In the genomic region with DNA sequence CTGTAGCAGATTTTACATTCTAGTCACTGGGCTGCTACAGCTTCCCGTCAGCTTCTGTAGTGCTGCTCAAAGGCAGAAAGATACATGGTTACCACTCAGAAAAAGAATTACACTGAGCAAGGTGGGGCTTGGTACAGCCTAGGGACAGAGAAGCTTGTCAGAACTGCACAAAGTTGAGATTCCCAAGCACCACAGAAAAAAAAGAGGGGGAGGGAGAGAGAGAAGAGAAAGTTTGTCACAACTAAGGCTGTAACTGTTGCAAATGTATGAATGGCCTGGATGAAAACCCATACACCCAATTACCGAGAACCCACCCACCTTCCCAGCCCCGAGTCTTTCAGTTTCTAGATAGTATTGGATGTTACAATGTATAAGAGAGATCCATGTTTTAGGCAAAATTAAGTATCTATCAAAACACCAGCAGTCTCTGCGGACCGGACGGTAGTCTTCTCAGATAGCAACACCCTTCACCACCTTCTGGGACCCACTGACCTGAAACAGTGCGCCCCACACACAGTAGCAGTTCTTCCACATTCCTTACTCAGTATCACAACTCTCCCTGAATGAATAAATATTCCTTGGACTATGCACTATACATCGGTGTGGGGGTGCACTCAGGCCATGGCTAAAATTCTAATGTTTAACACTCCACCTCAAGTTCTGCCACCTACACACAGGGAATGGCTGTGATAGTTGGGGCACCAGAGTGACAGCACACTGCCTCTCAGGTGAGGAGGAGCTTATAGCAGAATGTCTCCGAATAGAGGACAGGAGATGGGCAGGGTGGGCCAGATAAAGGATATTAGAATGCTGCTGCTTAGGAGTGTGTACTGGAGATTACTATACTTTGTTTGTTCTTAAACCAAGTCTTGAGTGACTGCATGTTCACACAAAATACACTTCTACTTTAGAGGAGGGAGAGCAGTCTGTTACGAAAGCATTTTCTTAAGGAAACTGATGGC, we compare ENCODE assay signal across 16 mouse cellular contexts. TPM values are rescaled to one million over a fixed set of nuclear protein-coding genes. Genes with fewer than 3 reads are reported as not detected.
DNase-seq lines count a peak whose midpoint lies in the region; ATAC-seq and TF ChIP-seq lines count a peak whose summit lies in the region.
"Had no signal": no experiment of that assay in that cellular context is flagged by ENCODE, and none has a peak within 500 bp of the region (broad histone marks: within the 10 kb centered on the region; RNA-seq: fewer than 3 reads in every experiment).

No protein-coding gene starts in this region.

- no peak for DNase-seq in hindbrain, embryonic 14.5 days (ENCODE audit: low spot score)
- peak; percentile 51 for DNase-seq in midbrain, embryonic 11.5 days (ENCODE audit: low spot score, missing footprints)
- DNase-seq in midbrain, embryonic 14.5 days: no peak
- DNase-seq in liver, embryonic 14.5 days (ENCODE audit: low read depth in 3 of 3, low spot score in 3 of 3): no peak
- no peak for DNase-seq in adrenal gland, postnatal 25 days
- DNase-seq: cerebellum, postnatal 14 days; forebrain, postnatal 0 days; kidney, postnatal 10 days; right cerebral cortex, adult 18-20 months; thymus, postnatal 14 days had no signal

- TF ChIP-seq CTCF in liver, embryonic 14.5 days (IDR thresholded peaks at IDR 0.05; ENCODE audit: low read depth): no peak

- H3K4me2 ChIP-seq in hindbrain, embryonic 15.5 days: no peak overlapping the region
- no peak overlapping the region for H3K4me2 ChIP-seq in hindbrain, embryonic 14.5 days (replicated peaks)
- no peak overlapping the region for H3K4me2 ChIP-seq in midbrain, embryonic 11.5 days
- no peak overlapping the region for H3K4me2 ChIP-seq in midbrain, embryonic 14.5 days (ENCODE audit: low read length)
- no peak overlapping the region for H3K4me2 ChIP-seq in liver, embryonic 14.5 days (ENCODE audit: low read depth)
- H3K4me2 ChIP-seq in forebrain, embryonic 15.5 days (replicated peaks): no peak overlapping the region
- H3K4me2 ChIP-seq: intestine, embryonic 15.5 days; limb, embryonic 12.5 days had no signal

- H3K4me3 ChIP-seq in hindbrain, embryonic 15.5 days: no peak overlapping the region
- H3K4me3 ChIP-seq in hindbrain, embryonic 14.5 days (replicated peaks; ENCODE audit: low read length): no peak overlapping the region
- no peak overlapping the region for H3K4me3 ChIP-seq in midbrain, embryonic 11.5 days (ENCODE audit: low read depth, low read length)
- no peak overlapping the region for H3K4me3 ChIP-seq in midbrain, embryonic 14.5 days (replicated peaks; ENCODE audit: low read depth, low read length)
- no peak overlapping the region for H3K4me3 ChIP-seq in liver, embryonic 14.5 days (ENCODE audit: insufficient read depth in 1 of 2, low read depth in 2 of 2, low read length in 2 of 2)
- no peak overlapping the region for H3K4me3 ChIP-seq in forebrain, embryonic 15.5 days
- H3K4me3 ChIP-seq: hindbrain, embryonic 10.5 days; intestine, embryonic 15.5 days; limb, embryonic 12.5 days; megakaryocyte, embryonic 14.5 days had no signal

- H3K4me1 ChIP-seq in hindbrain, embryonic 15.5 days (replicated peaks): peaks cover 15% of the 10 kb centered on the region
- H3K4me1 ChIP-seq in hindbrain, embryonic 14.5 days (replicated peaks; ENCODE audit: control insufficient read depth, insufficient read depth, low read length): peaks cover 11% of the 10 kb centered on the region; the same call in 1 of the 2 replicates
- H3K4me1 ChIP-seq in midbrain, embryonic 11.5 days (ENCODE audit: control insufficient read depth, insufficient read depth, low read length): no peaks in the 10 kb centered on the region; the same call in 1 of the 2 replicates
- H3K4me1 ChIP-seq in midbrain, embryonic 14.5 days (ENCODE audit: control insufficient read depth, insufficient read depth, low read length): peaks cover 3% of the 10 kb centered on the region
- peaks cover 4 to 5% of the 10 kb centered on the region in 2 experiments; a peak in 2 of 4 replicates for H3K4me1 ChIP-seq in liver, embryonic 14.5 days (replicated peaks; ENCODE audit: control insufficient read depth in 2 of 2, insufficient read depth in 2 of 2, low read length in 1 of 2)
- peaks cover 7% of the 10 kb centered on the region; the same call in 1 of the 2 replicates for H3K4me1 ChIP-seq in forebrain, embryonic 15.5 days

- peak; percentile 27; the same call in 1 of the 2 replicates for ATAC-seq in hindbrain, embryonic 15.5 days (ENCODE audit: low FRiP score, low read depth)
- no peak for ATAC-seq in hindbrain, embryonic 14.5 days (ENCODE audit: low FRiP score)
- ATAC-seq in midbrain, embryonic 11.5 days (ENCODE audit: low FRiP score): no peak
- no peak for ATAC-seq in midbrain, embryonic 14.5 days (ENCODE audit: low FRiP score, low TSS enrichment)
- ATAC-seq in liver, embryonic 14.5 days (ENCODE audit: insufficient read depth): peak; percentile 51; the same call in 1 of the 2 replicates
- ATAC-seq in forebrain, embryonic 15.5 days (replicated peaks): no peak
- ATAC-seq: forebrain, postnatal 0 days; intestine, embryonic 15.5 days had no signal

- no peak overlapping the region for H3K9ac ChIP-seq in hindbrain, embryonic 15.5 days
- no peak overlapping the region for H3K9ac ChIP-seq in hindbrain, embryonic 14.5 days
- H3K9ac ChIP-seq in midbrain, embryonic 11.5 days (ENCODE audit: low read length): no peak overlapping the region
- H3K9ac ChIP-seq in midbrain, embryonic 14.5 days (replicated peaks; ENCODE audit: low read length): no peak overlapping the region
- no peak overlapping the region for H3K9ac ChIP-seq in liver, embryonic 14.5 days (replicated peaks)
- H3K9ac ChIP-seq in forebrain, embryonic 15.5 days (replicated peaks): no peak overlapping the region
- H3K9ac ChIP-seq: forebrain, postnatal 0 days; intestine, embryonic 15.5 days; limb, embryonic 12.5 days had no signal

- no peak for TF ChIP-seq EP300 in liver, embryonic 14.5 days (IDR thresholded peaks at IDR 0.05; ENCODE audit: low read depth)

- H3K36me3 ChIP-seq in hindbrain, embryonic 15.5 days: no peaks in the 10 kb centered on the region
- no peaks in the 10 kb centered on the region for H3K36me3 ChIP-seq in hindbrain, embryonic 14.5 days (replicated peaks; ENCODE audit: control insufficient read depth, insufficient read depth)
- no peaks in the 10 kb centered on the region for H3K36me3 ChIP-seq in midbrain, embryonic 11.5 days (ENCODE audit: control insufficient read depth, insufficient read depth, low read length)
- H3K36me3 ChIP-seq in midbrain, embryonic 14.5 days (ENCODE audit: control insufficient read depth, insufficient read depth, low read length): no peaks in the 10 kb centered on the region
- no peaks in the 10 kb centered on the region for H3K36me3 ChIP-seq in liver, embryonic 14.5 days (replicated peaks; ENCODE audit: control insufficient read depth, insufficient read depth, low read depth)
- no peaks in the 10 kb centered on the region for H3K36me3 ChIP-seq in forebrain, embryonic 15.5 days
- H3K36me3 ChIP-seq: intestine, embryonic 15.5 days; limb, embryonic 12.5 days had no signal

- H3K27ac ChIP-seq in hindbrain, embryonic 15.5 days (replicated peaks): no peak overlapping the region
- no peak overlapping the region for H3K27ac ChIP-seq in hindbrain, embryonic 14.5 days
- no peak overlapping the region for H3K27ac ChIP-seq in midbrain, embryonic 11.5 days (ENCODE audit: low read depth, low read length)
- no peak overlapping the region for H3K27ac ChIP-seq in midbrain, embryonic 14.5 days (replicated peaks; ENCODE audit: low read depth, low read length)
- no peak overlapping the region for H3K27ac ChIP-seq in liver, embryonic 14.5 days
- no peak overlapping the region for H3K27ac ChIP-seq in forebrain, embryonic 15.5 days (replicated peaks)
- H3K27ac ChIP-seq: hindbrain, embryonic 10.5 days; intestine, embryonic 15.5 days; limb, embryonic 12.5 days had no signal

- 84% methylated on average over 10 of the region's 10 CpGs for WGBS in hindbrain, embryonic 15.5 days
- WGBS in hindbrain, embryonic 14.5 days: 86% methylated on average over 10 of the region's 10 CpGs
- WGBS in midbrain, embryonic 11.5 days: 92% methylated on average over 10 of the region's 10 CpGs
- 84% methylated on average over 10 of the region's 10 CpGs for WGBS in midbrain, embryonic 14.5 days
- 71% methylated on average over 10 of the region's 10 CpGs for WGBS in liver, embryonic 14.5 days (ENCODE audit: insufficient replicate concordance)
- WGBS in forebrain, embryonic 15.5 days: 84% methylated on average over 10 of the region's 10 CpGs

- H3K9me3 ChIP-seq in hindbrain, embryonic 15.5 days: no peaks in the 10 kb centered on the region
- H3K9me3 ChIP-seq in hindbrain, embryonic 14.5 days (ENCODE audit: control insufficient read depth, low read length): no peaks in the 10 kb centered on the region
- no peaks in the 10 kb centered on the region for H3K9me3 ChIP-seq in midbrain, embryonic 11.5 days (ENCODE audit: control insufficient read depth, low read length)
- H3K9me3 ChIP-seq in midbrain, embryonic 14.5 days (ENCODE audit: control insufficient read depth, low read length): no peaks in the 10 kb centered on the region
- H3K9me3 ChIP-seq in liver, embryonic 14.5 days (ENCODE audit: control insufficient read depth, low read length): no peaks in the 10 kb centered on the region
- H3K9me3 ChIP-seq in forebrain, embryonic 15.5 days: no peaks in the 10 kb centered on the region
- H3K9me3 ChIP-seq: hindbrain, embryonic 10.5 days; intestine, embryonic 15.5 days; limb, embryonic 12.5 days; megakaryocyte, embryonic 14.5 days had no signal

- H3K27me3 ChIP-seq in hindbrain, embryonic 15.5 days: no peaks in the 10 kb centered on the region
- H3K27me3 ChIP-seq in hindbrain, embryonic 14.5 days (ENCODE audit: control insufficient read depth, insufficient read depth, low read length): no peaks in the 10 kb centered on the region
- no peaks in the 10 kb centered on the region for H3K27me3 ChIP-seq in midbrain, embryonic 11.5 days (ENCODE audit: control insufficient read depth, insufficient read depth, low read length)
- H3K27me3 ChIP-seq in midbrain, embryonic 14.5 days (ENCODE audit: control insufficient read depth, insufficient read depth, low read length): no peaks in the 10 kb centered on the region
- no peaks in the 10 kb centered on the region for H3K27me3 ChIP-seq in liver, embryonic 14.5 days (ENCODE audit: control insufficient read depth, insufficient read depth, low read length)
- H3K27me3 ChIP-seq in forebrain, embryonic 15.5 days: no peaks in the 10 kb centered on the region
- H3K27me3 ChIP-seq: intestine, embryonic 15.5 days; limb, embryonic 12.5 days; megakaryocyte, embryonic 14.5 days had no signal

RNA-seq across cellular contexts. Expression of a gene that starts 6.8 kb away (rescaled TPM):
- 12.5 and 13.3 TPM in 2 replicates for polyA plus RNA-seq in hindbrain, embryonic 15.5 days (2015; fragmentation: Nextera tagmentation; extraction: Ambion mirVana)
- polyA plus RNA-seq in hindbrain, embryonic 14.5 days (2014; fragmentation: Nextera tagmentation; extraction: Ambion mirVana): 14.5 and 15.6 TPM in 2 replicates
- 10.5 and 12.0 TPM in 2 replicates for polyA plus RNA-seq in midbrain, embryonic 11.5 days (2014; fragmentation: Nextera tagmentation; extraction: Ambion mirVana)
- 14.2 and 15.0 TPM in 2 replicates for polyA plus RNA-seq in midbrain, embryonic 14.5 days (2014; fragmentation: Nextera tagmentation; extraction: Ambion mirVana)
- polyA plus RNA-seq in liver, embryonic 14.5 days (2012; rRNA removed): 6.9 and 7.6 TPM in 2 replicates
- 3.6 and 3.7 TPM in 2 replicates for polyA plus RNA-seq in liver, embryonic 14.5 days (2014; fragmentation: Nextera tagmentation; extraction: Ambion mirVana)
- 51.2 and 51.4 TPM in 2 replicates for total RNA-seq in adrenal gland, postnatal 25 days (2021)
- polyA plus RNA-seq in forebrain, embryonic 15.5 days (2015; fragmentation: Nextera tagmentation; extraction: Ambion mirVana): 10.3 and 11.2 TPM in 2 replicates

RNA-seq across cellular contexts. Expression of a gene that starts 49.8 kb away (rescaled TPM):
- 12.5 and 13.3 TPM in 2 replicates for polyA plus RNA-seq in hindbrain, embryonic 15.5 days (2015; fragmentation: Nextera tagmentation; extraction: Ambion mirVana)
- 11.1 and 13.6 TPM in 2 replicates for polyA plus RNA-seq in hindbrain, embryonic 14.5 days (2014; fragmentation: Nextera tagmentation; extraction: Ambion mirVana)
- polyA plus RNA-seq in midbrain, embryonic 11.5 days (2014; fragmentation: Nextera tagmentation; extraction: Ambion mirVana): 9.7 and 13.6 TPM in 2 replicates
- 9.8 and 10.8 TPM in 2 replicates for polyA plus RNA-seq in midbrain, embryonic 14.5 days (2014; fragmentation: Nextera tagmentation; extraction: Ambion mirVana)
- 5.4 and 7.5 TPM in 2 replicates for polyA plus RNA-seq in liver, embryonic 14.5 days (2012; rRNA removed)
- polyA plus RNA-seq in liver, embryonic 14.5 days (2014; fragmentation: Nextera tagmentation; extraction: Ambion mirVana): 9.3 and 11.6 TPM in 2 replicates
- 17.0 and 24.9 TPM in 2 replicates for total RNA-seq in adrenal gland, postnatal 25 days (2021)
- 12.5 and 14.4 TPM in 2 replicates for polyA plus RNA-seq in forebrain, embryonic 15.5 days (2015; fragmentation: Nextera tagmentation; extraction: Ambion mirVana)

RNA-seq across cellular contexts. Expression of a gene that starts 49.9 kb away (rescaled TPM):
- 34.5 and 37.0 TPM in 2 replicates for polyA plus RNA-seq in hindbrain, embryonic 15.5 days (2015; fragmentation: Nextera tagmentation; extraction: Ambion mirVana)
- polyA plus RNA-seq in hindbrain, embryonic 14.5 days (2014; fragmentation: Nextera tagmentation; extraction: Ambion mirVana): 38.9 and 39.1 TPM in 2 replicates
- polyA plus RNA-seq in midbrain, embryonic 11.5 days (2014; fragmentation: Nextera tagmentation; extraction: Ambion mirVana): 18.0 and 19.3 TPM in 2 replicates
- polyA plus RNA-seq in midbrain, embryonic 14.5 days (2014; fragmentation: Nextera tagmentation; extraction: Ambion mirVana): 31.8 and 37.8 TPM in 2 replicates
- 8.1 and 12.0 TPM in 2 replicates for polyA plus RNA-seq in liver, embryonic 14.5 days (2012; rRNA removed)
- polyA plus RNA-seq in liver, embryonic 14.5 days (2014; fragmentation: Nextera tagmentation; extraction: Ambion mirVana): 20.7 and 22.0 TPM in 2 replicates
- 14.4 and 15.6 TPM in 2 replicates for total RNA-seq in adrenal gland, postnatal 25 days (2021)
- 24.3 and 25.9 TPM in 2 replicates for polyA plus RNA-seq in forebrain, embryonic 15.5 days (2015; fragmentation: Nextera tagmentation; extraction: Ambion mirVana)

Comparison
In these comparisons a context has a peak if more than half of its experiments do, and no peak if none do; other contexts are left out.
1. ATAC-seq: peak in hindbrain, embryonic 15.5 days (single experiment) and liver, embryonic 14.5 days (single experiment); none in hindbrain, embryonic 14.5 days (single experiment), midbrain, embryonic 11.5 days (single experiment), midbrain, embryonic 14.5 days (single experiment) and forebrain, embryonic 15.5 days (single experiment).